Mouse (Mus musculus): ENCODE data around the gene C330007P06Rik. TPM values are rescaled to one million over a fixed set of nuclear protein-coding genes. Genes with fewer than 3 reads are reported as not detected.
"Not testable (repeated sequence)": the region's sequence is repeated elsewhere in the genome, so short reads cannot be mapped to it uniquely, and the experiment has no call there.

Gene C330007P06Rik
- 30.3 and 31.3 TPM in 2 replicates for polyA plus RNA-seq (2015; fragmentation: Nextera tagmentation; extraction: Ambion mirVana)

- 12% methylated on average over 8 of the region's 8 CpGs for WGBS
- Histone ChIP-seq H3K4me2 (ENCODE audit: low read depth, low read length) (peak within 1 kb of the TSS; percentile 59), H3K4me1 (ENCODE audit: control insufficient read depth, insufficient read depth, low read length) (no peaks in the 10 kb centered on the region), H3K9ac (ENCODE audit: low read length) (peak within 1 kb of the TSS; percentile 83), H3K4me3 (replicated peaks; ENCODE audit: low read length) (peak within 1 kb of the TSS; percentile 71), H3K27ac (ENCODE audit: low read length) (peak within 1 kb of the TSS; percentile 70), H3K27me3 (ENCODE audit: control insufficient read depth, insufficient read depth, low read length) (no peaks in the 10 kb centered on the region), H3K36me3 (ENCODE audit: control insufficient read depth, insufficient read depth, low read length) (no peaks in the 10 kb centered on the region), H3K9me3 (replicated peaks; ENCODE audit: control insufficient read depth, low read length) (no peaks in the 10 kb centered on the region)
- no peak for ATAC-seq (ENCODE audit: insufficient read depth, low FRiP score)
Observed at GRCm38 (mm10) chrX:36873765-36874164, at the start of gene C330007P06Rik, which contains the start of gene Ube2a. C330007P06Rik (minus strand) TSS chrX:36874111. Ube2a (plus strand) TSS chrX:36873900.

- H3K9me3 ChIP-seq (replicated peaks; ENCODE audit: control insufficient read depth, low read length), result no peaks in the 10 kb centered on the region
- H3K27me3 ChIP-seq (ENCODE audit: control insufficient read depth, insufficient read depth, low read length), result no peaks in the 10 kb centered on the region
- H3K36me3 ChIP-seq (ENCODE audit: control insufficient read depth, insufficient read depth, low read length), result no peaks in the 10 kb centered on the region
- no peaks in the 10 kb centered on the region for H3K4me1 ChIP-seq (ENCODE audit: control insufficient read depth, insufficient read depth, low read length)
- no peak overlapping the region for H3K4me2 ChIP-seq (ENCODE audit: low read depth, low read length)
- no peak for ATAC-seq (ENCODE audit: insufficient read depth, low FRiP score)
- H3K4me3 ChIP-seq (replicated peaks; ENCODE audit: low read length), result no peak overlapping the region
- WGBS, result 85% methylated on average over 4 of the region's 4 CpGs
- H3K9ac ChIP-seq (ENCODE audit: low read length), result no peak overlapping the region
- H3K27ac ChIP-seq (ENCODE audit: low read length), result no peak overlapping the region
Observed at GRCm38 (mm10) chrX:36921346-36921745, 47.4 kb upstream of the C330007P06Rik start.

GRCm38 (mm10) chrX:36917749-36918148 is 43.8 kb upstream of the C330007P06Rik start:
- no peak for ATAC-seq (ENCODE audit: insufficient read depth, low FRiP score)
- no peaks in the 10 kb centered on the region for H3K27me3 ChIP-seq (ENCODE audit: control insufficient read depth, insufficient read depth, low read length)
- no peaks in the 10 kb centered on the region for H3K36me3 ChIP-seq (ENCODE audit: control insufficient read depth, insufficient read depth, low read length)
- H3K9me3 ChIP-seq (replicated peaks; ENCODE audit: control insufficient read depth, low read length), result no peaks in the 10 kb centered on the region
- WGBS, result 71% methylated on average over 1 of the region's 1 CpGs
- H3K4me1 ChIP-seq (ENCODE audit: control insufficient read depth, insufficient read depth, low read length), result no peaks in the 10 kb centered on the region
- no peak overlapping the region for H3K4me3 ChIP-seq (replicated peaks; ENCODE audit: low read length)
- no peak overlapping the region for H3K9ac ChIP-seq (ENCODE audit: low read length)
- no peak overlapping the region for H3K4me2 ChIP-seq (ENCODE audit: low read depth, low read length)
- H3K27ac ChIP-seq (ENCODE audit: low read length), result no peak overlapping the region

- ATAC-seq (ENCODE audit: insufficient read depth, low FRiP score), result no peak
- no peak overlapping the region for H3K4me2 ChIP-seq (ENCODE audit: low read depth, low read length)
- H3K36me3 ChIP-seq (ENCODE audit: control insufficient read depth, insufficient read depth, low read length), result no peaks in the 10 kb centered on the region
- no peaks in the 10 kb centered on the region for H3K4me1 ChIP-seq (ENCODE audit: control insufficient read depth, insufficient read depth, low read length)
- no peak overlapping the region for H3K27ac ChIP-seq (ENCODE audit: low read length)
- H3K9ac ChIP-seq (ENCODE audit: low read length), result no peak overlapping the region
- no peaks in the 10 kb centered on the region for H3K9me3 ChIP-seq (replicated peaks; ENCODE audit: control insufficient read depth, low read length)
- H3K27me3 ChIP-seq (ENCODE audit: control insufficient read depth, insufficient read depth, low read length), result no peaks in the 10 kb centered on the region
- H3K4me3 ChIP-seq (replicated peaks; ENCODE audit: low read length), result no peak overlapping the region
- 46% methylated on average over 12 of the region's 12 CpGs for WGBS
Observed at GRCm38 (mm10) chrX:36911343-36911742, 37.4 kb upstream of the C330007P06Rik start.

- Histone ChIP-seq H3K27me3 (ENCODE audit: control insufficient read depth, insufficient read depth, low read length) (no peaks in the 10 kb centered on the region), H3K27ac (ENCODE audit: low read length) (no peak overlapping the region), H3K4me2 (ENCODE audit: low read depth, low read length) (no peak overlapping the region), H3K9ac (ENCODE audit: low read length) (no peak overlapping the region), H3K9me3 (replicated peaks; ENCODE audit: control insufficient read depth, low read length) (no peaks in the 10 kb centered on the region), H3K4me3 (replicated peaks; ENCODE audit: low read length) (no peak overlapping the region), H3K36me3 (ENCODE audit: control insufficient read depth, insufficient read depth, low read length) (no peaks in the 10 kb centered on the region), H3K4me1 (ENCODE audit: control insufficient read depth, insufficient read depth, low read length) (no peaks in the 10 kb centered on the region)
- 28% methylated on average over 5 of the region's 5 CpGs for WGBS
- no peak for ATAC-seq (ENCODE audit: insufficient read depth, low FRiP score)
Observed at GRCm38 (mm10) chrX:36906539-36906938, 32.6 kb upstream of the C330007P06Rik start.

GRCm38 (mm10) chrX:36903115-36903768 is 29.3 kb upstream of the C330007P06Rik start:
- Histone ChIP-seq H3K9me3 (replicated peaks; ENCODE audit: control insufficient read depth, low read length) (no peaks in the 10 kb centered on the region), H3K4me1 (ENCODE audit: control insufficient read depth, insufficient read depth, low read length) (no peaks in the 10 kb centered on the region), H3K36me3 (ENCODE audit: control insufficient read depth, insufficient read depth, low read length) (no peaks in the 10 kb centered on the region), H3K27me3 (ENCODE audit: control insufficient read depth, insufficient read depth, low read length) (no peaks in the 10 kb centered on the region), H3K27ac (ENCODE audit: low read length) (no peak overlapping the region; the same call in 1 of the 2 replicates), H3K4me2 (ENCODE audit: low read depth, low read length) (peak overlapping the region; percentile 68), H3K9ac (ENCODE audit: low read length) (peak overlapping the region; percentile 75), H3K4me3 (replicated peaks; ENCODE audit: low read length) (peak overlapping the region; percentile 60)
- ATAC-seq (ENCODE audit: insufficient read depth, low FRiP score), result peak; percentile 92
- WGBS, result 17% methylated on average over 31 of the region's 32 CpGs

GRCm38 (mm10) chrX:36902321-36903114 is 28.6 kb upstream of the C330007P06Rik start, which contains the start of gene Nkrf:
Nkrf (minus strand) TSS chrX:36902899.
- no peaks in the 10 kb centered on the region for H3K4me1 ChIP-seq (ENCODE audit: control insufficient read depth, insufficient read depth, low read length)
- H3K36me3 ChIP-seq (ENCODE audit: control insufficient read depth, insufficient read depth, low read length), result no peaks in the 10 kb centered on the region

GRCm38 (mm10) chrX:36901655-36902054 is 27.7 kb upstream of the C330007P06Rik start:
- 36% methylated on average over 3 of the region's 3 CpGs for WGBS

More at GRCm38 (mm10) chrX:36902321-36903114, 28.6 kb upstream of the C330007P06Rik start, which contains the start of gene Nkrf:
- peak; percentile 78; the same call in 1 of the 2 replicates for ATAC-seq (ENCODE audit: insufficient read depth, low FRiP score)
- Histone ChIP-seq H3K4me3 (replicated peaks; ENCODE audit: low read length) (peak within 1 kb of the TSS; percentile 60), H3K27me3 (ENCODE audit: control insufficient read depth, insufficient read depth, low read length) (no peaks in the 10 kb centered on the region), H3K9ac (ENCODE audit: low read length) (peak within 1 kb of the TSS; percentile 75), H3K4me2 (ENCODE audit: low read depth, low read length) (peak within 1 kb of the TSS; percentile 68), H3K9me3 (replicated peaks; ENCODE audit: control insufficient read depth, low read length) (no peaks in the 10 kb centered on the region), H3K27ac (ENCODE audit: low read length) (no peak within 1 kb of the TSS; the same call in 1 of the 2 replicates)
- 17% methylated on average over 30 of the region's 47 CpGs for whole genome bisulfite sequencing

GRCm38 (mm10) chrX:36898931-36899330 is 25.0 kb upstream of the C330007P06Rik start:
- H3K27ac ChIP-seq (ENCODE audit: low read length); ATAC-seq (ENCODE audit: insufficient read depth, low FRiP score); H3K4me2 ChIP-seq (ENCODE audit: low read depth, low read length); H3K36me3 ChIP-seq (ENCODE audit: control insufficient read depth, insufficient read depth, low read length); H3K27me3 ChIP-seq (ENCODE audit: control insufficient read depth, insufficient read depth, low read length); H3K4me1 ChIP-seq (ENCODE audit: control insufficient read depth, insufficient read depth, low read length); H3K9ac ChIP-seq (ENCODE audit: low read length); H3K4me3 ChIP-seq (replicated peaks; ENCODE audit: low read length); H3K9me3 ChIP-seq (replicated peaks; ENCODE audit: control insufficient read depth, low read length): not testable (repeated sequence)
- WGBS, result 40% methylated on average over 1 of the region's 1 CpGs

More at GRCm38 (mm10) chrX:36901655-36902054, 27.7 kb upstream of the C330007P06Rik start:
- no peak for ATAC-seq (ENCODE audit: insufficient read depth, low FRiP score)
- Histone ChIP-seq H3K4me3 (replicated peaks; ENCODE audit: low read length) (peak overlapping the region; percentile 60), H3K36me3 (ENCODE audit: control insufficient read depth, insufficient read depth, low read length) (no peaks in the 10 kb centered on the region), H3K27ac (ENCODE audit: low read length) (no peak overlapping the region), H3K4me2 (ENCODE audit: low read depth, low read length) (peak overlapping the region; percentile 68), H3K27me3 (ENCODE audit: control insufficient read depth, insufficient read depth, low read length) (no peaks in the 10 kb centered on the region), H3K9me3 (replicated peaks; ENCODE audit: control insufficient read depth, low read length) (no peaks in the 10 kb centered on the region), H3K4me1 (ENCODE audit: control insufficient read depth, insufficient read depth, low read length) (no peaks in the 10 kb centered on the region), H3K9ac (ENCODE audit: low read length) (peak overlapping the region; percentile 75; the same call in 1 of the 2 replicates)

Measured in stomach, embryonic 16.5 days (tissue).